In the genomic region with DNA sequence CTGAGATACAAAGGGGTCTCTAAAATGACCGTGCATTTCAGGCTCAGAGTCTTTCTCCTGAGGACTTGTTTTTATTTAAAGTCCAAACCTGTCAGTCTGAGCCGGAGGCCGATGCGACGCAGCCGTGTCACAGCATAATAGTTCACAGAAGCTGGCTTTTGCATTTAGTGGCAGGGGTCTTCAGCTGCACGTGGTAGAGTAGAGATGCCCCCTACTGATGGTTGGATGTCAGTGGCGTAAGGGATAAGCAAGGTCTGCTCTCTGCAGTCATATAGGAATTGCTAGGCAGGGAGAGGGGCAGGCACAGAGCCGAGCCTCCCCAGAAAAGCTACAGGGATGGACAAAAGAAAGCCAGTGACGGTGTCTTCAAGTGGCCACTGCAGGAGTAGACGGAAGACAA, we compare ENCODE assay signal across 14 mouse cellular contexts. TPM values are rescaled to one million over a fixed set of nuclear protein-coding genes. Genes with fewer than 3 reads are reported as not detected.
DNase-seq lines count a peak whose midpoint lies in the region; ATAC-seq lines count a peak whose summit lies in the region.
"Had no signal": no experiment of that assay in that cellular context is flagged by ENCODE, and none has a peak within 500 bp of the region (broad histone marks: within the 10 kb centered on the region; RNA-seq: fewer than 3 reads in every experiment).

No protein-coding gene starts in this region.

- H3K4me3 ChIP-seq in embryonic facial prominence, embryonic 10.5 days = no peak overlapping the region
- no peak overlapping the region for H3K4me3 ChIP-seq in hindbrain, embryonic 14.5 days (replicated peaks; ENCODE audit: low read length)
- H3K4me3 ChIP-seq: embryonic facial prominence, embryonic 12.5 days; heart, embryonic 13.5 days; limb, embryonic 15.5 days had no signal

- H3K4me2 ChIP-seq in hindbrain, embryonic 14.5 days (replicated peaks) = no peak overlapping the region
- H3K4me2 ChIP-seq: embryonic facial prominence, embryonic 12.5 days; heart, embryonic 13.5 days; limb, embryonic 15.5 days had no signal

- H3K9me3 ChIP-seq in embryonic facial prominence, embryonic 10.5 days = no peaks in the 10 kb centered on the region
- no peaks in the 10 kb centered on the region for H3K9me3 ChIP-seq in hindbrain, embryonic 14.5 days (ENCODE audit: control insufficient read depth, low read length)
- H3K9me3 ChIP-seq: embryonic facial prominence, embryonic 12.5 days; G1E; heart, embryonic 13.5 days; limb, embryonic 15.5 days had no signal

- peak; percentile 3 for DNase-seq in gastrocnemius, postnatal 10 days
- DNase-seq in gastrocnemius, postnatal 36 days = no peak
- peak; percentile 45 for DNase-seq in embryonic facial prominence, embryonic 10.5 days (ENCODE audit: low spot score)
- DNase-seq in hindbrain, embryonic 14.5 days (ENCODE audit: low spot score) = peak; percentile 68
- peak; percentile 42 for DNase-seq in neural tube, embryonic 10.5 days (ENCODE audit: extremely low spot score, low spot score)
- no peak for DNase-seq in natural killer cell, adult 2 months (ENCODE audit: low spot score in 2 of 2)
- DNase-seq in layer of hippocampus, postnatal 25 days (ENCODE audit: extremely low spot score in 1 of 2, low spot score in 1 of 2) = no peak
- DNase-seq: kidney, adult 11 months; lung, postnatal 36 days had no signal

- no peak overlapping the region for H3K27ac ChIP-seq in embryonic facial prominence, embryonic 10.5 days (replicated peaks)
- no peak overlapping the region for H3K27ac ChIP-seq in hindbrain, embryonic 14.5 days
- H3K27ac ChIP-seq: embryonic facial prominence, embryonic 12.5 days; limb, embryonic 15.5 days had no signal

- peaks cover 88% of the 10 kb centered on the region for H3K36me3 ChIP-seq in embryonic facial prominence, embryonic 10.5 days (replicated peaks)
- peaks cover 20% of the 10 kb centered on the region for H3K36me3 ChIP-seq in hindbrain, embryonic 14.5 days (replicated peaks; ENCODE audit: control insufficient read depth, insufficient read depth)

- WGBS in embryonic facial prominence, embryonic 10.5 days = 51% methylated on average over 11 of the region's 11 CpGs
- WGBS in hindbrain, embryonic 14.5 days = 35% methylated on average over 11 of the region's 11 CpGs

- peaks cover 22% of the 10 kb centered on the region for H3K4me1 ChIP-seq in embryonic facial prominence, embryonic 10.5 days
- H3K4me1 ChIP-seq in hindbrain, embryonic 14.5 days (replicated peaks; ENCODE audit: control insufficient read depth, insufficient read depth, low read length) = no peaks in the 10 kb centered on the region
- H3K4me1 ChIP-seq: embryonic facial prominence, embryonic 12.5 days had no signal

- H3K9ac ChIP-seq in hindbrain, embryonic 14.5 days = no peak overlapping the region
- H3K9ac ChIP-seq: embryonic facial prominence, embryonic 12.5 days; heart, embryonic 13.5 days; limb, embryonic 15.5 days had no signal

- no peaks in the 10 kb centered on the region for H3K27me3 ChIP-seq in embryonic facial prominence, embryonic 10.5 days (replicated peaks; ENCODE audit: low read depth, poor library complexity, severe bottlenecking)
- H3K27me3 ChIP-seq in hindbrain, embryonic 14.5 days (ENCODE audit: control insufficient read depth, insufficient read depth, low read length) = no peaks in the 10 kb centered on the region
- H3K27me3 ChIP-seq: embryonic facial prominence, embryonic 12.5 days; heart, embryonic 13.5 days; limb, embryonic 15.5 days had no signal

- intact Hi-C loops in gastrocnemius, postnatal 36 days (cut with DNase I) = no loop called here

- peak; percentile 72 for ATAC-seq in hindbrain, embryonic 14.5 days (ENCODE audit: low FRiP score)
- ATAC-seq in megakaryocyte-erythroid progenitor cell, adult 5-6 weeks (replicated peaks; ENCODE audit: low FRiP score, low TSS enrichment, poor library complexity, severe bottlenecking) = no peak

RNA-seq across cellular contexts. Expression of a gene that starts 8.0 kb away (rescaled TPM):
- total RNA-seq in gastrocnemius, postnatal 10 days (2021) = 10 to 100 TPM; 65.4 to 71.4 TPM
- 10 to 100 TPM; 59.7 to 70.6 TPM for total RNA-seq in gastrocnemius, postnatal 36 days (2021)
- polyA plus RNA-seq in embryonic facial prominence, embryonic 10.5 days (2016; fragmentation: Nextera tagmentation; extraction: Ambion mirVana) = 38.4 and 40.5 TPM in 2 replicates
- polyA plus RNA-seq in hindbrain, embryonic 14.5 days (2014; fragmentation: Nextera tagmentation; extraction: Ambion mirVana) = 12.5 and 14.6 TPM in 2 replicates
- total RNA-seq in megakaryocyte-erythroid progenitor cell, adult 5-6 weeks (2014; fragmentation: Nextera tagmentation) = 80.3 and 84.4 TPM in 2 replicates
- 28.4 and 30.9 TPM in 2 replicates for total RNA-seq in megakaryocyte-erythroid progenitor cell, adult 5-6 weeks (2017)
- 10 to 100 TPM; 12.2 to 12.8 TPM for total RNA-seq in layer of hippocampus, postnatal 25 days (2021)

RNA-seq across cellular contexts. Expression of a gene that starts 42.0 kb away (rescaled TPM):
- 10 to 100 TPM; 24.2 to 32.2 TPM for total RNA-seq in gastrocnemius, postnatal 10 days (2021)
- total RNA-seq in gastrocnemius, postnatal 36 days (2021) = 10 to 100 TPM; 17.5 to 17.8 TPM
- polyA plus RNA-seq in embryonic facial prominence, embryonic 10.5 days (2016; fragmentation: Nextera tagmentation; extraction: Ambion mirVana) = 10.6 and 11.2 TPM in 2 replicates
- 8.1 and 9.2 TPM in 2 replicates for polyA plus RNA-seq in hindbrain, embryonic 14.5 days (2014; fragmentation: Nextera tagmentation; extraction: Ambion mirVana)
- total RNA-seq in megakaryocyte-erythroid progenitor cell, adult 5-6 weeks (2014; fragmentation: Nextera tagmentation) = 29.5 and 37.2 TPM in 2 replicates
- 25.0 and 32.9 TPM in 2 replicates for total RNA-seq in megakaryocyte-erythroid progenitor cell, adult 5-6 weeks (2017)
- total RNA-seq in layer of hippocampus, postnatal 25 days (2021) = 10 to 100 TPM; 54.0 to 62.2 TPM

Comparison
In these comparisons a context has a peak if more than half of its experiments do, and no peak if none do; other contexts are left out.
1. DNase-seq: peak in gastrocnemius, postnatal 10 days (single experiment), embryonic facial prominence, embryonic 10.5 days (single experiment), hindbrain, embryonic 14.5 days (single experiment) and neural tube, embryonic 10.5 days (single experiment); none in gastrocnemius, postnatal 36 days (0 of 2), natural killer cell, adult 2 months (0 of 2) and layer of hippocampus, postnatal 25 days (0 of 2).